Mouse (Mus musculus) MEL (cell line): ENCODE results near the gene Utrn. TPM values are rescaled to one million over a fixed set of nuclear protein-coding genes. Genes with fewer than 3 reads are reported as not detected.

Source experiments
- DNase-seq: peaks from one replicate; pipeline ENCODE4 v3.0.0; 2011; ENCODE audit warnings: low read depth, low spot score
- H3K27ac ChIP-seq: 2 replicates; pipeline ENCODE4 v1.5.1; 2012; ENCODE audit warnings: low read depth, mild to moderate bottlenecking, control low read depth, low read length, moderate library complexity; ENCODE audit not compliant: control insufficient read depth
- H3K27me3 ChIP-seq, 2 experiments: fragments of 150-350 bp in 1 of 2; sonication (generic) in 1 of 2; 2 replicates each; pipeline ENCODE4 v1.6.1; 2012; ENCODE audit warnings: low read length in 2 of 2, mild to moderate bottlenecking in 2 of 2, improper control_type of control experiment in 1 of 2, moderate library complexity in 1 of 2; ENCODE audit not compliant: insufficient read depth in 2 of 2, control insufficient read depth in 1 of 2
- H3K36me3 ChIP-seq, 2 experiments: 2 replicates each; pipeline ENCODE4 v1.6.1; 2012 to 2014; ENCODE audit warnings: low read length in 2 of 2, improper control_type of control experiment in 1 of 2, inconsistent platforms in 1 of 2, mild to moderate bottlenecking in 1 of 2; ENCODE audit not compliant: insufficient read depth in 2 of 2, control insufficient read depth in 1 of 2
- H3K4me1 ChIP-seq, 2 experiments: fragments of 150-350 bp in 1 of 2; sonication (generic) in 1 of 2; 2 replicates each; pipeline ENCODE4 v1.6.1; 2012; ENCODE audit warnings: low read length in 2 of 2, improper control_type of control experiment in 1 of 2, mild to moderate bottlenecking in 1 of 2; ENCODE audit not compliant: insufficient read depth in 2 of 2, control insufficient read depth in 1 of 2
- H3K4me3 ChIP-seq, 2 experiments: fragments of 150-350 bp in 1 of 2; sonication (generic) in 1 of 2; 2 replicates each; pipeline ENCODE4 v1.5.1; 2012; ENCODE audit warnings: low read depth in 2 of 2, low read length in 2 of 2, mild to moderate bottlenecking in 2 of 2, moderate library complexity in 2 of 2, control low read depth in 1 of 2, improper control_type of control experiment in 1 of 2; ENCODE audit not compliant: control insufficient read depth in 1 of 2, insufficient read depth in 1 of 2
- H3K79me2 ChIP-seq: 2 replicates; pipeline ENCODE4 v1.6.1; 2012; ENCODE audit warnings: mild to moderate bottlenecking, low read length, moderate library complexity; ENCODE audit not compliant: control insufficient read depth, poor library complexity, insufficient read depth
- H3K9ac ChIP-seq: 2 replicates; pipeline ENCODE4 v1.6.1; 2012; ENCODE audit warnings: low read depth, mild to moderate bottlenecking, control low read depth, low read length, moderate library complexity; ENCODE audit not compliant: control insufficient read depth, poor library complexity, severe bottlenecking
- H3K9me3 ChIP-seq: fragments of 150-350 bp; sonication (generic); replicated peaks from 2 replicates; pipeline ENCODE4 v1.6.1; 2012; ENCODE audit warnings: mild to moderate bottlenecking, low read length, improper control_type of control experiment, moderate library complexity; ENCODE audit not compliant: insufficient read depth
- CHD2 ChIP-seq: IDR thresholded peaks from 2 replicates; pipeline ENCODE4 v1.6.1; 2011; ENCODE audit warnings: low read length, improper control_type of control experiment
- CTCF ChIP-seq, 3 experiments: IDR thresholded peaks in 2 of 3; conservative IDR thresholded peaks in 1 of 3; 2 replicates each; pipeline ENCODE4 v1.5.1; 2011 to 2012; ENCODE audit warnings: low read length in 3 of 3, low read depth in 2 of 3, mild to moderate bottlenecking in 2 of 3, improper control_type of control experiment in 1 of 3, inconsistent platforms in 1 of 3, mixed read lengths in 1 of 3, moderate library complexity in 1 of 3; ENCODE audit not compliant: control insufficient read depth in 1 of 3, insufficient read depth in 1 of 3, poor library complexity in 1 of 3, severe bottlenecking in 1 of 3
- E2F4 ChIP-seq: IDR thresholded peaks from 2 replicates; pipeline ENCODE4 v1.6.1; 2011; ENCODE audit warnings: low read depth, low read length, improper control_type of control experiment, borderline replicate concordance
- ELF1 ChIP-seq: IDR thresholded peaks from 2 replicates; pipeline ENCODE4 v1.6.1; 2014; ENCODE audit warnings: low read depth, mild to moderate bottlenecking, inconsistent platforms, low read length, improper control_type of control experiment, moderate library complexity
- EP300 ChIP-seq, 2 experiments: IDR thresholded peaks; 2 replicates each; pipeline ENCODE4 v1.6.1; 2011; ENCODE audit warnings: improper control_type of control experiment in 2 of 2, low read length in 2 of 2, low read depth in 1 of 2, mild to moderate bottlenecking in 1 of 2
- GABPA ChIP-seq: IDR thresholded peaks from 2 replicates; pipeline ENCODE4 v1.6.1; 2012; ENCODE audit warnings: low read depth, mild to moderate bottlenecking, inconsistent platforms, low read length, improper control_type of control experiment, moderate library complexity
- GATA1 ChIP-seq: IDR thresholded peaks from 2 replicates; pipeline ENCODE4 v1.6.1; 2011; ENCODE audit warnings: low read depth, low read length, improper control_type of control experiment
- HCFC1 ChIP-seq: IDR thresholded peaks from 2 replicates; pipeline ENCODE4 v1.6.1; 2012; ENCODE audit warnings: low read depth, mild to moderate bottlenecking, inconsistent platforms, low read length, improper control_type of control experiment, moderate library complexity
- JUND ChIP-seq: IDR thresholded peaks from 2 replicates; pipeline ENCODE4 v1.6.1; 2011; ENCODE audit warnings: low read depth, mild to moderate bottlenecking, improper control_type of control experiment, low read length
- KAT2A ChIP-seq: conservative IDR thresholded peaks from 2 replicates; pipeline ENCODE4 v1.6.1; 2012; ENCODE audit warnings: low read depth, low read length, improper control_type of control experiment, inconsistent platforms
- MAFK ChIP-seq: IDR thresholded peaks from 2 replicates; pipeline ENCODE4 v1.6.1; 2011; ENCODE audit warnings: low read depth, mild to moderate bottlenecking, low read length, improper control_type of control experiment, borderline replicate concordance
- MAX ChIP-seq: IDR thresholded peaks from 2 replicates; pipeline ENCODE4 v1.6.1; 2011; ENCODE audit warnings: low read length, improper control_type of control experiment
- MAZ ChIP-seq: IDR thresholded peaks from 2 replicates; pipeline ENCODE4 v1.6.1; 2012; ENCODE audit warnings: low read depth, mild to moderate bottlenecking, inconsistent platforms, low read length, improper control_type of control experiment
- MXI1 ChIP-seq: IDR thresholded peaks from 2 replicates; pipeline ENCODE4 v1.6.1; 2011; ENCODE audit warnings: mild to moderate bottlenecking, low read depth, low read length, improper control_type of control experiment
- MYB ChIP-seq: IDR thresholded peaks from 2 replicates; pipeline ENCODE4 v1.6.1; 2011; ENCODE audit warnings: mild to moderate bottlenecking, low read depth, low read length, improper control_type of control experiment
- MYC ChIP-seq: IDR thresholded peaks from 2 replicates; pipeline ENCODE4 v1.6.1; 2011; ENCODE audit warnings: low read depth, mild to moderate bottlenecking, low read length, improper control_type of control experiment, moderate library complexity
- NRF1 ChIP-seq: IDR thresholded peaks from 2 replicates; pipeline ENCODE4 v1.6.1; 2014; ENCODE audit warnings: low read depth, mild to moderate bottlenecking, inconsistent platforms, low read length, improper control_type of control experiment, moderate library complexity; ENCODE audit not compliant: poor library complexity, insufficient read depth, severe bottlenecking
- POLR2A ChIP-seq, 2 experiments: IDR thresholded peaks; 2 replicates each; pipeline ENCODE4 v1.6.1; 2011 to 2012; ENCODE audit warnings: low read length in 2 of 2, mild to moderate bottlenecking in 2 of 2, control low read depth in 1 of 2, improper control_type of control experiment in 1 of 2, low read depth in 1 of 2, moderate library complexity in 1 of 2; ENCODE audit not compliant: control insufficient read depth in 1 of 2, insufficient read depth in 1 of 2, poor library complexity in 1 of 2
- RAD21 ChIP-seq: IDR thresholded peaks from 2 replicates; pipeline ENCODE4 v1.6.1; 2011; ENCODE audit warnings: mild to moderate bottlenecking, low read depth, low read length, improper control_type of control experiment
- RCOR1 ChIP-seq: IDR thresholded peaks from 2 replicates; pipeline ENCODE4 v1.6.1; 2012; ENCODE audit warnings: low read depth, mild to moderate bottlenecking, inconsistent platforms, low read length, improper control_type of control experiment
- SIN3A ChIP-seq: IDR thresholded peaks from 2 replicates; pipeline ENCODE4 v1.6.1; 2012; ENCODE audit warnings: low read length, improper control_type of control experiment, inconsistent platforms
- SMC3 ChIP-seq: IDR thresholded peaks from 2 replicates; pipeline ENCODE4 v1.6.1; 2011; ENCODE audit warnings: low read depth, low read length, improper control_type of control experiment
- TAL1 ChIP-seq: IDR thresholded peaks from 2 replicates; pipeline ENCODE4 v1.6.1; 2012; ENCODE audit warnings: mild to moderate bottlenecking, inconsistent platforms, low read length, moderate library complexity, mixed read lengths
- TCF12 ChIP-seq: IDR thresholded peaks from 2 replicates; pipeline ENCODE4 v1.6.1; 2014; ENCODE audit warnings: low read depth, mild to moderate bottlenecking, inconsistent platforms, low read length, improper control_type of control experiment, moderate library complexity
- UBTF ChIP-seq: IDR thresholded peaks from 2 replicates; pipeline ENCODE4 v1.6.1; 2012; ENCODE audit warnings: low read depth, mild to moderate bottlenecking, inconsistent platforms, low read length, improper control_type of control experiment, moderate library complexity, borderline replicate concordance; ENCODE audit not compliant: insufficient read depth
- ZC3H11A ChIP-seq: IDR thresholded peaks from 2 replicates; pipeline ENCODE4 v1.6.1; 2012; ENCODE audit warnings: low read depth, mild to moderate bottlenecking, inconsistent platforms, low read length, improper control_type of control experiment
- ZKSCAN1 ChIP-seq: IDR thresholded peaks from 2 replicates; pipeline ENCODE4 v1.6.1; 2012; ENCODE audit warnings: low read depth, mild to moderate bottlenecking, inconsistent platforms, low read length, improper control_type of control experiment, moderate library complexity
- polyA plus RNA-seq, 2 experiments: library from polyadenylated mRNA; stranded (reverse) in 1 of 2; unstranded in 1 of 2; fragments of >175 nt in 1 of 2; fragments of >200 nt in 1 of 2; gene quantifications; 2 replicates each; pipeline versions ENCODE4 v1.2.1 to v1.2.4; 2012; ENCODE audit warnings: low replicate concordance in 2 of 2, low read depth in 1 of 2; ENCODE audit not compliant: insufficient read length in 2 of 2, insufficient read depth in 1 of 2, missing spikeins in 1 of 2
- total RNA-seq: library from RNA; depleted of rRNA; stranded (reverse); fragments of 300-350 nt; gene quantifications from 2 replicates; pipeline ENCODE4 v1.2.3, GENCODE M21; 2012

The Utrn gene
- total and polyA plus RNA-seq, 3 experiments, result 2.3 to 4.3 TPM; not detected in 1

GRCm38 (mm10) chr10:12591946-12592345 is 277.2 kb downstream of the Utrn start:
- no peaks in the 10 kb centered on the region for H3K4me1 ChIP-seq

GRCm38 (mm10) chr10:12588051-12588450 is 281.1 kb downstream of the Utrn start:
- no peaks in the 10 kb centered on the region for H3K79me2 ChIP-seq
- TF ChIP-seq EP300 (IDR thresholded peaks at IDR 0.05; ENCODE audit: low read depth in 1 of 2, low read length in 2 of 2) (no peak), NRF1 (no peak), MAZ (no peak), E2F4 (no peak), JUND (no peak), MXI1 (no peak), TCF12 (no peak), GABPA (no peak), TAL1 (no peak)
- TF ChIP-seq, all 39 proteins: peak for 0
- Histone ChIP-seq H3K27ac (no peak overlapping the region), H3K36me3 (no peaks in the 10 kb centered on the region), H3K4me3 (no peak overlapping the region), H3K27me3 (no peaks in the 10 kb centered on the region), H3K9me3 (no peaks in the 10 kb centered on the region), H3K9ac (no peak overlapping the region), H3K4me1 (no peaks in the 10 kb centered on the region)
- DNase-seq, result no peak

More at GRCm38 (mm10) chr10:12591946-12592345, 277.2 kb downstream of the Utrn start:
- DNase-seq, result no peak
- Histone ChIP-seq H3K27ac (no peak overlapping the region), H3K4me3 (no peak overlapping the region), H3K9me3 (no peaks in the 10 kb centered on the region), H3K27me3 (no peaks in the 10 kb centered on the region), H3K9ac (no peak overlapping the region), H3K79me2 (no peaks in the 10 kb centered on the region), H3K36me3 (0 out of 4 replicates have a peak, but pooled peaks cover 0 to 2% of the 10 kb centered on the region in 2 experiments)
- TF ChIP-seq MYC, result no peak
- TF ChIP-seq MAFK, result no peak
- no peak for TF ChIP-seq UBTF
- no peak for TF ChIP-seq CTCF (IDR thresholded peaks at IDR 0.05 in 2 of 3, conservative IDR thresholded peaks at IDR 0.05 in 1 of 3; ENCODE audit: control insufficient read depth in 1 of 3, insufficient read depth in 1 of 3, low read depth in 2 of 3, low read length in 3 of 3, poor library complexity in 1 of 3, severe bottlenecking in 1 of 3)
- no peak for TF ChIP-seq JUND
- no peak for TF ChIP-seq POLR2A (IDR thresholded peaks at IDR 0.05; ENCODE audit: control insufficient read depth in 1 of 2, insufficient read depth in 1 of 2, low read depth in 1 of 2, low read length in 2 of 2, poor library complexity in 1 of 2)
- TF ChIP-seq TCF12, result no peak

GRCm38 (mm10) chr10:12587318-12587717 is 281.8 kb downstream of the Utrn start:
- H3K4me3 ChIP-seq, result no peak overlapping the region
- H3K4me1 ChIP-seq, result no peaks in the 10 kb centered on the region
- TF ChIP-seq MYC (no peak), GATA1 (no peak), GABPA (no peak), RAD21 (no peak), MYB (no peak), E2F4 (no peak), CTCF (IDR thresholded peaks at IDR 0.05 in 2 of 3, conservative IDR thresholded peaks at IDR 0.05 in 1 of 3; ENCODE audit: control insufficient read depth in 1 of 3, insufficient read depth in 1 of 3, low read depth in 2 of 3, low read length in 3 of 3, poor library complexity in 1 of 3, severe bottlenecking in 1 of 3) (no peak), TCF12 (no peak), HCFC1 (no peak), ELF1 (no peak), SIN3A (no peak), KAT2A (no peak), ZC3H11A (no peak), RCOR1 (no peak), CHD2 (no peak), MAX (no peak), SMC3 (no peak), POLR2A (IDR thresholded peaks at IDR 0.05; ENCODE audit: control insufficient read depth in 1 of 2, insufficient read depth in 1 of 2, low read depth in 1 of 2, low read length in 2 of 2, poor library complexity in 1 of 2) (no peak), ZKSCAN1 (no peak)
- no peak for DNase-seq
- no peak overlapping the region for H3K9ac ChIP-seq
- no peak overlapping the region for H3K27ac ChIP-seq
- no peaks in the 10 kb centered on the region for H3K79me2 ChIP-seq
- H3K27me3 ChIP-seq, result no peaks in the 10 kb centered on the region
- H3K36me3 ChIP-seq, result no peaks in the 10 kb centered on the region
- no peaks in the 10 kb centered on the region for H3K9me3 ChIP-seq
